Mouse (Mus musculus) neural tube, embryonic 12.5 days (tissue): ENCODE results near the gene Ptprn2. TPM values are rescaled to one million over a fixed set of nuclear protein-coding genes. Genes with fewer than 3 reads are reported as not detected.

Experiments used
- ATAC-seq: fragments of 200-750 bp; cut with Nextera tagmentation; 2 replicates; pipeline ENCODE4 v1.8.0; 2017; ENCODE audit warnings: low read depth, mild to moderate bottlenecking, moderate TSS enrichment, moderate library complexity; ENCODE audit not compliant: low FRiP score
- H3K27ac ChIP-seq: fragments of 300-500 bp; sonication (generic); 2 replicates; pipeline ENCODE4 v1.5.1; 2016
- H3K27me3 ChIP-seq: fragments of 300-500 bp; sonication (generic); replicated peaks from 2 replicates; pipeline ENCODE4 v1.6.1; 2016; ENCODE audit warnings: mild to moderate bottlenecking
- H3K36me3 ChIP-seq: fragments of 300-500 bp; sonication (generic); 2 replicates; pipeline ENCODE4 v1.6.1; 2016; ENCODE audit warnings: mild to moderate bottlenecking
- H3K4me1 ChIP-seq: fragments of 300-500 bp; sonication (generic); 2 replicates; pipeline ENCODE4 v1.6.1; 2016
- H3K4me2 ChIP-seq: fragments of 300-500 bp; sonication (generic); replicated peaks from 2 replicates; pipeline ENCODE4 v1.6.1; 2016; ENCODE audit warnings: mild to moderate bottlenecking
- H3K4me3 ChIP-seq: fragments of 300-500 bp; sonication (generic); 2 replicates; pipeline ENCODE4 v1.5.1; 2016
- H3K9ac ChIP-seq: fragments of 300-500 bp; sonication (generic); 2 replicates; pipeline ENCODE4 v1.6.1; 2016; ENCODE audit warnings: mild to moderate bottlenecking
- H3K9me3 ChIP-seq: fragments of 300-500 bp; sonication (generic); 2 replicates; pipeline ENCODE4 v1.6.1; 2016; ENCODE audit warnings: mild to moderate bottlenecking
- WGBS: fragments of 180-500 bp; shearing (Covaris S2); methylation state at CpG from one replicate; pipeline ENCODE4 v1.1.7; 2016; 5-methylcytosine and 5-hydroxymethylcytosine counted together
- polyA plus RNA-seq: library from polyadenylated mRNA; unstranded; fragments of >200 nt; fragmentation: Nextera tagmentation; extraction: Ambion mirVana; gene quantifications from 2 replicates; pipeline ENCODE4 v1.2.1, GENCODE M21; 2016

Gene Ptprn2
- polyA plus RNA-seq, 1 experiment from 2014 or later, result 4.9 TPM

DNA sequence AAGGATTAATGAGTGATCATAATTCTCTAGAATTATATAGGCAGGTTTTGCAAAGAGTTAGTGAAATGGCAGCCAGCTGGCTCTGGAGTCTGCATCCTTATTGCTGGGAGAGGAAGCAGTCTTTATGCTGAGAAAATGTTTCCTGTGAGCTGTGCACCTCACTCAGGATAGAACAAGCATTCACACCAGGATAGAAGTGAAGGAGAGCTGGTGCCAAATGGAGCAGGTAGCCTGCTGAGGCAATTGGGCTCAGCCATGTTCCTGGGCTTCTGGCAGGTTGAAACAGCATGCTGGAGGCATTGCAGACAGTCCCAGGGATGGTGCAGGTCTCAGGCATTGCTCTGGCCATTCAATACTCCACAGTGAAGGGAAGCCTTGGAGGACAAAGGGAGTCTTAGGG lies 47.8 kb downstream of the Ptprn2 start:
- Histone ChIP-seq H3K9me3 (no peaks in the 10 kb centered on the region), H3K27me3 (no peaks in the 10 kb centered on the region), H3K4me1 (no peaks in the 10 kb centered on the region), H3K4me2 (no peak overlapping the region), H3K4me3 (no peak overlapping the region), H3K36me3 (no peaks in the 10 kb centered on the region), H3K27ac (no peak overlapping the region), H3K9ac (no peak overlapping the region)
- ATAC-seq, result no peak

DNA sequence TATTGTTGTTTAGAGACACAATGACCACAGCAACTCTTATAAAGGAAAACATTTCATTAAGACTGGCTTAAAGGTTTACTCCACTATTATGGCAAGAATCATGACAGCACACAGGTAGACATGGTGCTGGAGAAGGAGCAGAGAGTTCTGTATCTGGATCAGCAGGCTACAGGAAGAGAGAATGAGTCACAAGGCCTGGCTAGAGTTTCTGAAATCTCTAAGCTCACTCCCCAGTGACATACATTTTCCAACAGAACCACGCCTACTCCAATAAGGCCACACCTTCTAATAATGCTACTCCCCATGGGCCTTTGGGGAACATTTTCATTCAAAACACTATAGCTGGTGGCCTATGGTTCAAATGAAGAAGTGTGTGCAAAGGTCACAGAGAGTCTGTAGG lies 53.8 kb downstream of the Ptprn2 start:
- Histone ChIP-seq H3K9ac (no peak overlapping the region), H3K27ac (no peak overlapping the region), H3K9me3 (no peaks in the 10 kb centered on the region), H3K36me3 (no peaks in the 10 kb centered on the region), H3K27me3 (no peaks in the 10 kb centered on the region), H3K4me2 (no peak overlapping the region), H3K4me1 (no peaks in the 10 kb centered on the region), H3K4me3 (no peak overlapping the region)
- ATAC-seq, result no peak
- WGBS, result 98% methylated on average over 1 of the region's 1 CpGs

DNA sequence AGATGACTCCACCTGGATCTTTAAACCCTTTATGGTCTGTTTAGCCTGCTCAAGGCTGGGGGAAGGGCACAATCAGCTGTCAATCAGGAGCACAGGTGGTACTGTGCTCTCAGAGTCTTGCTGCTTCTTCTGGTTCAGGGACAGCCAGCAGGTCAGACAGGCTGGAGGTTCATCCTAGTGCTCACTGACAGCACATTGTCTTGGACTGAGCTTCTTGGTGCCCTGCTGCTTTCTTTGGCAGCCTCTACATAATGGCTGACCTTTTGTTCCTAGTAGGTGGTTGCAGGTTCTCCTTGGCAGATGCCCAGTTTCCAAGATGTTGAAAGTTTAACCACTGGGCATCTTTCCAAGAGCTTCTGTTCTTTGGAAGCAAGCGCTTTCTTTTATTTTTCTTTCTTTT lies 55.1 kb downstream of the Ptprn2 start:
- no peaks in the 10 kb centered on the region for H3K4me1 ChIP-seq
- H3K36me3 ChIP-seq, result no peaks in the 10 kb centered on the region
- no peak for ATAC-seq
- H3K4me2 ChIP-seq, result no peak overlapping the region
- H3K27me3 ChIP-seq, result no peaks in the 10 kb centered on the region
- no peak overlapping the region for H3K9ac ChIP-seq
- H3K27ac ChIP-seq, result no peak overlapping the region
- no peak overlapping the region for H3K4me3 ChIP-seq
- 90% methylated on average over 1 of the region's 1 CpGs for WGBS
- H3K9me3 ChIP-seq, result no peaks in the 10 kb centered on the region

DNA sequence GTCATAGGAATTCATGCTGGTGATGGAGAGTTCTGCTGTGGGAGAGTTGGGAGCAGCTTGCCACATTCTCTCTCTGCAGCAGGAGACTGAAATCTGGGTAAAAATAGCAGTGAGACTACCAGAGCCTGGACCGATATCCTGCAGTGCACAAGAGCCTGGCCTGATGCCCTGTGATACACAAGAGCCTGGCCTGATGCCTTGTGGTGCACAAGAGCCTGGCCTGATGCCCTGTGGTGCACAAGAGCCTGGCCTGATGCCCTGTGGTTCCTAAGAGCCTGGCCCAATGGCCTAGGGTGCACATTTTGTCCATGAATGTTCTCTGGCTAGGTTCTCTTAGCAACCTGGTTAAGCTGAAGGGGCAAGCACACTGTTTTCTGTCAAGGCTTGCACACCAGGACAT lies 64.5 kb downstream of the Ptprn2 start:
- Histone ChIP-seq H3K36me3 (no peaks in the 10 kb centered on the region), H3K4me3 (no peak overlapping the region), H3K27me3 (no peaks in the 10 kb centered on the region), H3K4me2 (no peak overlapping the region), H3K9ac (no peak overlapping the region), H3K27ac (no peak overlapping the region), H3K9me3 (no peaks in the 10 kb centered on the region), H3K4me1 (no peaks in the 10 kb centered on the region)
- no peak for ATAC-seq
- WGBS, result 80% methylated on average over 1 of the region's 1 CpGs

DNA sequence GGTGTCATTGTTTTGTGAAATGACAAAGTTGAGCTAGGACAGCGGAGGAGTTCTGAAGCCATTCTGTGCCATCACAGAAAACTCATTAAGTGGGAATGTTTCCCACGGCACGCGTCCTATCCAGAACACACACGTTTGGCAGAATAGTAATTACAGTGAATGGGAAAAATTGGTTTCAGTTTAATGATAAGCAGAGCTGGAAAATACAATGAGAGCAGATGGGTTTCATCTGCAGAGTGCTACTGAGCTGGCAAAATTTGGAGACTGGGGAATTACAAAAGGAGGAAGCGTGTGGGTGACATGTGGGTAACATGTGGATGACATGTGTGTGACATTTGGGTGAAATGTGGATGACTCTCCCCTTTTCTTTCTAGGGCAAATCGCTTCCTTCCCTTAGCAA lies 66.0 kb downstream of the Ptprn2 start:
- Histone ChIP-seq H3K4me1 (no peaks in the 10 kb centered on the region), H3K4me2 (no peak overlapping the region), H3K27ac (no peak overlapping the region), H3K4me3 (no peak overlapping the region), H3K27me3 (no peaks in the 10 kb centered on the region), H3K9me3 (no peaks in the 10 kb centered on the region), H3K36me3 (no peaks in the 10 kb centered on the region), H3K9ac (no peak overlapping the region)
- 90% methylated on average over 7 of the region's 7 CpGs for WGBS
- ATAC-seq, result no peak

DNA sequence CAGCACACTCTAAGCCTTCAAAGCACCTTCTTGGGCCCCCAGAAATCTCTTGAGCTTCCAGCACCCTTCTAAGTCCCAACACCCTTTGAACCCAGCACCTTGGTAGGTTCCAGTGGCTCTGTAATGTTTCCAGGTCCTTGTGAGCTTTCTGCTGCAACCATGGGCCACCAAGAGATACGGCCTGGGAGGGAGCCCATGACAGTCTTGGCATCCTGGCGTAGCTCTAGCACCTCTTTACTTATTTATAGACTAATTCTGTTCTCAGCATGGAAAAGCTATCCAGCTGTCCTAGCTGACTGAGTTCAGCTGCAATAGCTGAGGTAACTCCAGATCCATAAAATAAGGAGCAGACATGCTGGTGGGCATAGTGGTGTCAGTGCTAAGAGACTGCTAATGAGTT lies 66.8 kb downstream of the Ptprn2 start:
- 93% methylated on average over 2 of the region's 2 CpGs for WGBS
- ATAC-seq, result no peak

DNA sequence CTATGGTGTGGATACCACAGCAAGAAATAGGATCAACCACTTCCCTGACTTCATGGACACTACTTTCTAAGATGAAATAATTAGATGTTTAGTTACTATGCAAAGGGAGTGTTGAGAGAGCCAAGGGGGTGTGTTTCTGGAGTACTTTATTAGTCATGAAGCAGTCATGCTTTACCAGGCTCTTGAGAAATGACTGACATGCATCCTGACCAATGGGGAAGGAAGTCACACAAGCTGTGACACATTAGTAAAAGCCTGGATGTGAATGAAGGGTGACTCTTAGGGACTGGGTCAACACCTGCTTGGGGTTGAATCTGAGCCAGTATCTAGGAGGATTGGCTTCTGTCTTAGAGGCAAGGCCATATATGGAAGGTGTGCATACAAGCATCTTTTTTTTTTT lies 67.8 kb downstream of the Ptprn2 start:
- H3K27ac ChIP-seq, result no peak overlapping the region
- H3K9me3 ChIP-seq, result no peaks in the 10 kb centered on the region
- H3K36me3 ChIP-seq, result no peaks in the 10 kb centered on the region
- no peaks in the 10 kb centered on the region for H3K27me3 ChIP-seq
- no peak overlapping the region for H3K4me3 ChIP-seq
- no peaks in the 10 kb centered on the region for H3K4me1 ChIP-seq
- no peak for ATAC-seq
- H3K9ac ChIP-seq, result no peak overlapping the region
- no peak overlapping the region for H3K4me2 ChIP-seq

More for the DNA sequence above, 66.8 kb downstream of the Ptprn2 start:
- Histone ChIP-seq H3K27me3 (no peaks in the 10 kb centered on the region), H3K9me3 (no peaks in the 10 kb centered on the region), H3K4me1 (no peaks in the 10 kb centered on the region), H3K9ac (no peak overlapping the region), H3K27ac (no peak overlapping the region), H3K36me3 (no peaks in the 10 kb centered on the region), H3K4me2 (no peak overlapping the region), H3K4me3 (no peak overlapping the region)

DNA sequence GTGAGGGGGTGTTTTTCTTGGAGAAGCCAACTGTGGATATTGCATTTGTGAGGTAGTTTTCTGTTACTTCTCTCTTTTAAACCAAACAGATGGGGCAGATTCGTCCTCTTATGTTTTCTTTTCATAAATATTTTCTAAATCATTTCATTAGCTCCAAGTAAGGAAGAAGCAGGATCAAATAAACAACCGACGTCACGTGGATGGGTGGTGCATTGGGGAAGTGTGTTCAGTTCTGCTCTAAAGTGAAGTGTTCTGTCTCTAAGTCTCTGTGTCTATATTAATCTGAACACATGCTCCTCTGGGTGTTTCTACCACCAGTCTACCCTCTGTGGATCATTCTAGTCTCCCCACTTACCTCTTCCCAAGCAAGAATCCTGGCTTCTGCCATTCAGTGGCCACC lies 70.4 kb downstream of the Ptprn2 start:
- ATAC-seq, result no peak
- H3K36me3 ChIP-seq, result no peaks in the 10 kb centered on the region
- no peak overlapping the region for H3K9ac ChIP-seq
- no peak overlapping the region for H3K27ac ChIP-seq
- no peaks in the 10 kb centered on the region for H3K27me3 ChIP-seq
- no peak overlapping the region for H3K4me3 ChIP-seq
- H3K9me3 ChIP-seq, result no peaks in the 10 kb centered on the region
- WGBS, result 82% methylated on average over 4 of the region's 4 CpGs
- H3K4me2 ChIP-seq, result no peak overlapping the region
- no peaks in the 10 kb centered on the region for H3K4me1 ChIP-seq

DNA sequence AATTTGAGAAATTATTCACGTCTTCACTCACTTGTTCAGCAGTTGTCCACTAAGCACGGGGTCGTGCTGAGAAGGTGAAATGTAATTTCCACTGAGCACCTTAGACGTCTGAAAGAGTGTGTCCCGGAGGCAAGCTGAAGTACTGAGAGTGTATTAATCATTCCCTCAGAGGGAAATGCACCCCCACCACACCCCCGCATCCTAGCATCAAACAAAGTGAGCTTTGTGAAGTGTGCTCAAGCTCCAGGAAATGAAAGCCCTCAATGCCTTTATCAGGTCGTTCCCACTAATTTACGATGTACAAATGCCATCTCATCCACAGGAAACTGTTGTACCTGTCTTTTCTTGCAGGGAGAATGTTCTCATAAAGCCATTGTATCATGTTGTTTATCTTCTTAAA lies 78.9 kb downstream of the Ptprn2 start:
- Histone ChIP-seq H3K4me2 (no peak overlapping the region), H3K27ac (no peak overlapping the region), H3K9ac (no peak overlapping the region), H3K27me3 (no peaks in the 10 kb centered on the region), H3K9me3 (no peaks in the 10 kb centered on the region), H3K4me3 (no peak overlapping the region), H3K4me1 (no peaks in the 10 kb centered on the region), H3K36me3 (no peaks in the 10 kb centered on the region)
- 67% methylated on average over 8 of the region's 8 CpGs for WGBS
- no peak for ATAC-seq

DNA sequence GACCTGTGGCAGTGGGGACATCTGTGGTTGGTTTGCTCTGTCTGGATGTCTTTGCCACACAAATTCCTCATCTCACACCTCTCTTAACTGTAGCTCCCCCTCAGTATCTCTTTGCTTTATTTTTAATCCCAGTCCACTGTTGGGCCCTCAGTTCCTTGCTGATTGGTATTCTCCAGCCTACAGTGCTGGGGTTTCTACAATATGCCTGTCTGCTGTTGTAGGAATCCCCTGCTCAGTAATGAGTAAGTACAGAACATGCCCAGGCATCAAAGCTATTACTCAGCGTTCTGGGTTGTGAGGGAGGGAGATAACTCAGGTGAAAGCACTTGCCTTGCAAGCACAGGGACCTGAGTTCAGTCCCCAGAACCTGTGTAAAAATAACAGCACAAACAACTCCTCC lies 81.2 kb downstream of the Ptprn2 start:
- Histone ChIP-seq H3K4me3 (no peak overlapping the region), H3K27ac (no peak overlapping the region), H3K4me1 (no peaks in the 10 kb centered on the region), H3K36me3 (no peaks in the 10 kb centered on the region), H3K4me2 (no peak overlapping the region), H3K9me3 (no peaks in the 10 kb centered on the region), H3K9ac (no peak overlapping the region), H3K27me3 (no peaks in the 10 kb centered on the region)
- no peak for ATAC-seq
- WGBS, result 85% methylated on average over 1 of the region's 1 CpGs

DNA sequence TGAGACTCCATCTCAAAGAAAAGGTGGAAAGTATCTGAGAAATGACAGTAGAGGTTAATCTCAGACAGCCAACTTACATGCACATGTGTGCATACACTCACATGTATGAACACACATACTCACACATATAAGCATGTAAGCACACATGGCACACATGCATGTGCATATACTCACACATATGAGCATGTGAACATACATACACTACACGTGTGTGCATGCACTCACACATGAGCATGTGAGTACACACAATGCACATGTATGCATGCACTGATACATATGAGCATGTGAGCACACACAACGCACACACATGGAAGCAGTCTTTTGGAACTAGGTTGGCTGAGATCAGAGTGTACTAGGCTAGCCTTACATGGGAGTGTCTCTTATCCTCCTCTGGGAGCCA lies 81.7 kb downstream of the Ptprn2 start:
- Histone ChIP-seq H3K27me3 (no peaks in the 10 kb centered on the region), H3K27ac (no peak overlapping the region), H3K4me1 (no peaks in the 10 kb centered on the region), H3K36me3 (no peaks in the 10 kb centered on the region), H3K9ac (no peak overlapping the region), H3K9me3 (no peaks in the 10 kb centered on the region), H3K4me2 (no peak overlapping the region), H3K4me3 (no peak overlapping the region)
- no peak for ATAC-seq
- WGBS, result 90% methylated on average over 2 of the region's 2 CpGs

DNA sequence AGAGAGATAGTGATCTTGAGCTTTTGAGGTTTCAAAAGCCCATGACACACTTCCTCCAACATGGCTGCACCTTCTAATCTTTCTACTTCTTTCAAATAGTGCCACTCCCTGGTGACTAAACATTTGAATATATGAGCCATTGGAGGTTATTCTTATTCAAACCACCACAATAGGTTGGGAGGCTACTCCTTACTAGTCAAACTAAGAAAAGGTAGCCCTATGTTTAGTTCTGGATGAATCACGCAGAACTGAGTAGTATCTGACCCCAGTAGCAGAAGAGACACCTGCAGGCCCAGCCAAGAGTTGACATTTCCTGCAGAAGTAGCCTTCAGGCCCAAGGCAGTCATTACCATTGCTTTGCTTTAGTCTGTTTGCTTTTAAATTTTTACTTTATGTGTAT lies 84.0 kb downstream of the Ptprn2 start:
- no peak overlapping the region for H3K27ac ChIP-seq
- H3K4me2 ChIP-seq, result no peak overlapping the region
- H3K9me3 ChIP-seq, result no peaks in the 10 kb centered on the region
- 67% methylated on average over 1 of the region's 1 CpGs for WGBS
- H3K36me3 ChIP-seq, result no peaks in the 10 kb centered on the region
- no peak for ATAC-seq
- H3K4me3 ChIP-seq, result no peak overlapping the region
- no peak overlapping the region for H3K9ac ChIP-seq
- no peaks in the 10 kb centered on the region for H3K4me1 ChIP-seq
- H3K27me3 ChIP-seq, result no peaks in the 10 kb centered on the region

DNA sequence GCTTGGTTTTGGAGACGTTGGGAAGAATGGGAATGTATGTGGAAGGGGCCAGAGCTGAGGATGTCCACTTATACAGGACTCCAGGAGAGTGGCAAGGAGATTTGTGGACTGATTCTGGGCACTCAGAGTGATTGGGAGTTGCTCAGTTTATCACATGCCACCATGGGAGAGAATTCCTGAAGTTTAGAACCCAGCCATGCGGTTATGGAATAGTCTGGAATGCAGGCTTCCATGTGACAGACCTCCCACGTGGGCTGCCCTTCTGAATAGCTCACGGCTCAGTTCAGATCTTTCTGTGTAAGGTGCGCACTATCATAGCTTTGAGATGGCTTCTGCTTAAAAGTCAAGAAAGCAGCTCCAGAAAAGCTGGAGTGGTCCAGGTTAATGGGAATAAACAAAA lies 88.6 kb downstream of the Ptprn2 start:
- Histone ChIP-seq H3K4me2 (no peak overlapping the region), H3K4me3 (no peak overlapping the region), H3K9me3 (no peaks in the 10 kb centered on the region), H3K36me3 (no peaks in the 10 kb centered on the region), H3K27ac (no peak overlapping the region), H3K4me1 (no peaks in the 10 kb centered on the region), H3K9ac (no peak overlapping the region), H3K27me3 (no peaks in the 10 kb centered on the region)
- no peak for ATAC-seq
- 76% methylated on average over 5 of the region's 5 CpGs for WGBS

DNA sequence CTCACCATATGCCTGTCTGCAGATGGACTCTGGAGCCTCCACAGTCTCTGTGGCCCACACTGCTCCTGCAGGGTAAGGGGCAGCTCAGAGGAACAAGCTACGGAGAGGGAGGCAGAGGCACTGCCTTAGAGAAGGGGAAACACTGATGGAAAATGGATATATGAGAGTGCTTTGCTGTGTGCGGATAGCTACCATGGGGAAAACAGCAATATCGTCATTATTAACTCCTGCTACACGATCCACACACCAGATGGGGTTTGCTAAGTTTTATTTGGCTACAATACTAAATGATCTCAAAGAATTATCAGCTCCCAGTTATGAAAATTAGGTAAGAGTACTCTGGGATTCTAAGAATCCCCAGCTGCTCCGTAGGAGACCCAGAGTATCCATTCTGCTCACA lies 89.2 kb downstream of the Ptprn2 start:
- no peaks in the 10 kb centered on the region for H3K36me3 ChIP-seq
- no peak for ATAC-seq
- 76% methylated on average over 5 of the region's 5 CpGs for whole genome bisulfite sequencing
- H3K4me3 ChIP-seq, result no peak overlapping the region
- no peak overlapping the region for H3K9ac ChIP-seq
- H3K4me1 ChIP-seq, result no peaks in the 10 kb centered on the region
- no peak overlapping the region for H3K4me2 ChIP-seq
- no peak overlapping the region for H3K27ac ChIP-seq
- H3K27me3 ChIP-seq, result no peaks in the 10 kb centered on the region
- H3K9me3 ChIP-seq, result no peaks in the 10 kb centered on the region
